Mouse (Mus musculus) testis, postnatal 14 days (tissue): Measurements from ENCODE around the gene Cenpx.
"Not testable (repeated sequence)": the region's sequence is repeated elsewhere in the genome, so short reads cannot be mapped to it uniquely, and the experiment has no call there.

Experiments
- DNase-seq: peaks from one replicate; pipeline ENCODE4 v3.0.0; 2021; ENCODE audit warnings: low spot score

The Cenpx gene

GRCm38 (mm10) chr11:120695641-120696040 lies 17.9 kb downstream of the Cenpx start:
- DNase-seq: no peak

- no peak for DNase-seq
Observed at GRCm38 (mm10) chr11:120695184-120695583, 18.4 kb downstream of the Cenpx start.

GRCm38 (mm10) chr11:120693461-120693860 lies 20.1 kb downstream of the Cenpx start:
- no peak for DNase-seq

- no peak for DNase-seq
Observed at GRCm38 (mm10) chr11:120692471-120693011, 21.0 kb downstream of the Cenpx start.

GRCm38 (mm10) chr11:120689365-120689764 lies 24.2 kb downstream of the Cenpx start:
- DNase-seq: no peak

GRCm38 (mm10) chr11:120686650-120687272 lies 26.8 kb downstream of the Cenpx start:
- DNase-seq: no peak

- no peak for DNase-seq
Observed at GRCm38 (mm10) chr11:120684660-120685059, 28.9 kb downstream of the Cenpx start.

GRCm38 (mm10) chr11:120684086-120684485 lies 29.5 kb downstream of the Cenpx start:
- DNase-seq: no peak

- DNase-seq: no peak
Observed at GRCm38 (mm10) chr11:120683536-120683935, 30.0 kb downstream of the Cenpx start.

- DNase-seq: no peak
Observed at GRCm38 (mm10) chr11:120682683-120683082, 30.9 kb downstream of the Cenpx start.

GRCm38 (mm10) chr11:120679909-120680308 lies 33.6 kb downstream of the Cenpx start:
- DNase-seq: no peak

GRCm38 (mm10) chr11:120676951-120677350 lies 36.6 kb downstream of the Cenpx start:
- DNase-seq: no peak

- DNase-seq: not testable (repeated sequence)
Observed at GRCm38 (mm10) chr11:120675875-120676274, 37.7 kb downstream of the Cenpx start.

GRCm38 (mm10) chr11:120673594-120674122 lies 39.9 kb downstream of the Cenpx start:
- no peak for DNase-seq

- DNase-seq: peak; percentile 95
Observed at GRCm38 (mm10) chr11:120672687-120673593, 40.6 kb downstream of the Cenpx start, which contains the start of gene Aspscr1. Gene Aspscr1 (plus strand): TSS chr11:120672973.

- no peak for DNase-seq
Observed at GRCm38 (mm10) chr11:120666617-120667016, 46.9 kb downstream of the Cenpx start.

GRCm38 (mm10) chr11:120665406-120665805 lies 48.1 kb downstream of the Cenpx start:
- DNase-seq: no peak

GRCm38 (mm10) chr11:120663714-120664113 lies 49.8 kb downstream of the Cenpx start:
- DNase-seq: no peak

- no peak for DNase-seq
Observed at GRCm38 (mm10) chr11:120662759-120663158, 50.8 kb downstream of the Cenpx start.

GRCm38 (mm10) chr11:120661076-120661460 lies 52.5 kb downstream of the Cenpx start, which contains the start of gene Notum:
Gene Notum (minus strand): TSS chr11:120661175.
- DNase-seq: no peak
